Mouse (Mus musculus) limb, embryonic 10.5 days (tissue): Measurements from ENCODE around the gene AC109138.7. TPM values are rescaled to one million over a fixed set of nuclear protein-coding genes. Genes with fewer than 3 reads are reported as not detected.

ENCODE experiments used
- DNase-seq: peaks from one replicate; pipeline ENCODE4 v3.0.0-alpha.2; 2017; ENCODE audit warnings: low spot score
- H3K27ac ChIP-seq: fragments of 300-500 bp; sonication (generic); 2 replicates; pipeline ENCODE4 v1.5.1; 2016; ENCODE audit warnings: mild to moderate bottlenecking
- H3K27me3 ChIP-seq: fragments of 300-500 bp; sonication (generic); 2 replicates; pipeline ENCODE4 v1.6.1; 2016; ENCODE audit warnings: low read depth, mild to moderate bottlenecking; ENCODE audit not compliant: poor library complexity, severe bottlenecking
- H3K36me3 ChIP-seq: fragments of 300-500 bp; sonication (generic); 2 replicates; pipeline ENCODE4 v1.6.1; 2016; ENCODE audit warnings: mild to moderate bottlenecking, moderate library complexity
- H3K4me1 ChIP-seq: fragments of 300-500 bp; sonication (generic); 2 replicates; pipeline ENCODE4 v1.6.1; 2016
- H3K4me3 ChIP-seq: fragments of 300-500 bp; sonication (generic); 2 replicates; pipeline ENCODE4 v1.5.1; 2016; ENCODE audit warnings: mild to moderate bottlenecking, moderate library complexity
- H3K9me3 ChIP-seq: fragments of 300-500 bp; sonication (generic); replicated peaks from 2 replicates; pipeline ENCODE4 v1.6.1; 2016; ENCODE audit warnings: mild to moderate bottlenecking
- WGBS: fragments of 180-500 bp; shearing (Covaris S2); methylation state at CpG from one replicate; pipeline ENCODE4 v1.1.7; 2016; 5-methylcytosine and 5-hydroxymethylcytosine counted together
- polyA plus RNA-seq: library from polyadenylated mRNA; unstranded; fragments of >200 nt; fragmentation: Nextera tagmentation; extraction: Ambion mirVana; gene quantifications from 2 replicates; pipeline ENCODE4 v1.2.1, GENCODE M21; 2016

AC109138.7 gene
- polyA plus RNA-seq, 1 experiment from 2014 or later = not detected

DNA sequence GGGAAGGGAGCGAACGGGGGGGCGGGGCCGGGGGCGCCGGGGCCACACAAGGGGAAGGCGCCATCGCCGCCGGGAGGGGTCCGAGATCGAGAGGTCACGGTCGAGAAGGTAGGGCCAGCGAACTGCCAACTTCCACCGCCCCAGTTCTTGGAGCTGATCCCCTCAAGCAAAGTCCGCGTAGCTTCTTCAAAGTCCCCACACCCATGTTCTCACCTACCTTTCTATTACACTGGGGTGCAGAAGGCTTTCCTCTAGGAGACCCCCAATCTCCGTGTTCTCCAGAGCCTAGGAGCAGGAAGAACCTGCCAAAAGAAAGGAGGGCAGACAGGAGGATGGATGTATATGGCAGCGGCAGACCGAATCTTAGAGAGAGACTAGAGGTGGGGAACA is 1.3 kb downstream of the AC109138.7 start:
- Histone ChIP-seq H3K27ac (peak overlapping the region; percentile 97), H3K27me3 (peaks cover 45% of the 10 kb centered on the region), H3K4me1 (peaks cover 88% of the 10 kb centered on the region), H3K9me3 (no peaks in the 10 kb centered on the region), H3K36me3 (0 out of 2 replicates have a peak, but pooled peaks cover 3% of the 10 kb centered on the region), H3K4me3 (peak overlapping the region; percentile 83)
- WGBS = 2% methylated on average over 20 of the region's 21 CpGs
- DNase-seq = peak; percentile 60

DNA sequence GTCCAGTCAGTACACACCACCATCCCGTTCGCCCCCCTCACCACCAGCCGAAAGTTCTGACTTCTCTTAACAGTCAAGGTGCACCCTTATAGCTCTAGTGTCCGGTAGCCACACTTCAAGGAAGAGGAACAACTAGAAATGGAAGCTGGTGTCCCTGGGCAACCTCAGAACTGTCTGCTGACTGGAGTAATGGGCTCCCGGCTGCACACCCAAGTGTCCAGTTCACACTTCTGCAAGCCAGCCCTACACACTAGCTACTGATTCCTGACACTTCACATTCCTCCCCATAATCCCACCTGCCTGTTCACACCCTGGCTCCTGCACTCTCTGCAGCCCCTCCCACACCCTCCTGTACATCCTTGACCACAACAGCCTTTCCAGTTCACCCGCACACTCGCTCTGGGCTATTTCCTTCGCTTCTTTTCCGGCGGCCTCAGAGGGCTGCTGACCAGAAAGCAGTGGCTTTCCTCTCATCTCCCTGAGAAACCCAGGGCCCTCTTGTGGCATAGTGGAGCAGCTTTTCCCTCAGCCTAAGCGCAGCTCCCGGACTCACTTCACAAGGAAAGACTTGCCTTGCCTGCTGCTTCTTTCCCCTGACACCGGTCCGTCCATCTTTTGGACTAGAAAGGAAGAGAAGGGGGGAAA is 2.0 kb downstream of the AC109138.7 start:
- peak overlapping the region; percentile 83 for H3K4me3 ChIP-seq
- H3K36me3 ChIP-seq = peaks cover 9% of the 10 kb centered on the region; the same call in 1 of the 2 replicates
- peak overlapping the region; percentile 97 for H3K27ac ChIP-seq
- peak; percentile 61 for DNase-seq
- 16% methylated on average over 14 of the region's 14 CpGs for WGBS
- H3K9me3 ChIP-seq = no peaks in the 10 kb centered on the region
- peaks cover 51% of the 10 kb centered on the region for H3K27me3 ChIP-seq
- H3K4me1 ChIP-seq = peaks cover 95% of the 10 kb centered on the region

DNA sequence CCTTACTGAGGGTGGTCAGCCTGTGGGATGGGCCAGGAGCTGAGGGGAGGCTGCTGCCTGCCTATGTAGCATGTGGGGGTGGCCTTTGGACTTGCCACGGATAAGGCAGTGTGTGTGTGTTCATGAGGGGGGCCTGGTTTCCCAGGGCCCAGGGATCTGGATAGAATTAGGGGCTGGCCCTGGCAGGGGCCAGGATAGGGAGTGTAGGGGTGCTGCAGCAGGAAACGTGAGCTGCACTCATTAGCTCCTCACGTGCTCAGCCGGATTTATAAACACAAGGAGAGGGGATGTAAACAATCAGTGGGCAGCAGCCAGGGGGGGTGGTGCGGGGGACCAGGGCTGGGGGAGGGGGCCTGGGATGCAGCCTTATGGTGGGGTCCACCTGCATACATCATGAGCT is 3.0 kb downstream of the AC109138.7 start:
- peak overlapping the region; percentile 83 for H3K4me3 ChIP-seq
- 2% methylated on average over 5 of the region's 5 CpGs for WGBS
- peaks cover 95% of the 10 kb centered on the region for H3K4me1 ChIP-seq
- H3K27me3 ChIP-seq = peaks cover 51% of the 10 kb centered on the region
- H3K36me3 ChIP-seq = peaks cover 19% of the 10 kb centered on the region
- DNase-seq = peak; percentile 58
- peak overlapping the region; percentile 97 for H3K27ac ChIP-seq
- no peaks in the 10 kb centered on the region for H3K9me3 ChIP-seq

DNA sequence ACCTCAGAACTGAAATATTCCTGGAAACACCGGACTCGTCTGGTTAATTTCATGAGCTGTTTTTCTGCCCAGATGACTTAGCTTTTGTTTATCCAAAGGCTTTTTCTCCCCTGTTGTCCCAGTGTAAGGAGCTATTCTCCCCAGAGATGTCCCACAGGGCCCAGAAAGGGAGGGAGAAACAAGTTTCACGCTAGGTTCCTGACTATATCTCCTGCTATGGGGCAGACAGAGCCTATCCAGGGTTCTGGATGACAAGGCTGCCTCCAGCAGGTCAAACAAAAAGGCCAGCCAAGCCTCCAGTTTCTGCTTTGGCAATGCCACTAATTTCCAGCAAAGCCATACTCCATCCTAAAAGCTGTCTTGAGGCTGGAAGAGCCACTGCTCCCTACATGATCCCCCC is 3.7 kb downstream of the AC109138.7 start:
- H3K4me3 ChIP-seq = no peak overlapping the region
- H3K27ac ChIP-seq = peak overlapping the region; percentile 97; the same call in 1 of the 2 replicates
- H3K4me1 ChIP-seq = peaks cover 95% of the 10 kb centered on the region
- no peak for DNase-seq
- no peaks in the 10 kb centered on the region for H3K9me3 ChIP-seq
- peaks cover 26% of the 10 kb centered on the region for H3K36me3 ChIP-seq
- H3K27me3 ChIP-seq = peaks cover 51% of the 10 kb centered on the region
- WGBS = 54% methylated on average over 3 of the region's 3 CpGs

DNA sequence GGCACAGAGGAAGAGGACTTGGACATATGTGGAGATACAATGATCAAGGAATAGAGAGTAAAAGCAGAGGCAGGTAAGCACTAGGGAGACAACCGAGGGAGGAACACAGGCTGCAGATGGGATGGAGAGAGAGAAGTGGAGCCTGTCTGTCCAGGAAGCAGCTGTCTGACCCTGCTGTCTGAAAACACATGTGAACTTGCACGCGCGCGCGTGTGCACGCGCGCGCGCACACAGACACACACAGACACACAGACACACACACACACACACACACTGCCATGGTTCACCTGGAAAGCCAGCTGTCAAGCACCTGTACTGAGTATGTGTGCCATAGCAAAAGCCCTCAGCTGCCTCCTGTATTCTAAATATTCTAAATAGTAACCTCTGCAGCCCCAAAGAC is 4.1 kb downstream of the AC109138.7 start:
- WGBS = 84% methylated on average over 11 of the region's 11 CpGs
- no peak for DNase-seq
- Histone ChIP-seq H3K36me3 (peaks cover 29% of the 10 kb centered on the region), H3K4me3 (no peak overlapping the region), H3K4me1 (peaks cover 92% of the 10 kb centered on the region), H3K27ac (peak overlapping the region; percentile 97; the same call in 1 of the 2 replicates), H3K27me3 (peaks cover 47% of the 10 kb centered on the region), H3K9me3 (no peaks in the 10 kb centered on the region)

DNA sequence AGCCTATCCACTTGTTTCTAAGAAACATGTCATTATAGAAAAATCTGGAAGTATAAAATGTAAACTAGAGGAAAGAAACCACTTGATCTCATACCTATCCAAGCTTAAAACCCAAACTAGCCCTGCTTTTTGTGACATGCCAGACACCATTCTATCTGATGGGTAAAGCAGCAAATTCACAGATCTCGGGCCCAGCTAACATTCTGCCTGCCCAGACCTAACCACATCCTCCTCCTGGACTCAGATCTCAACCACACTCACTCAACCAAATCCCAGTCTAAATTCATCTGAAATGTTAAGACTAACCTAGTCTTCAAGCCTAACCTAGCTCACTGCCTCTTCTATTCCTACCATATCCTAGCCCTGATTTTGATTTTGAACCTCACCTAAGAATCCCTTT is 4.6 kb downstream of the AC109138.7 start:
- Histone ChIP-seq H3K9me3 (no peaks in the 10 kb centered on the region), H3K27ac (no peak overlapping the region), H3K36me3 (peaks cover 29% of the 10 kb centered on the region), H3K4me1 (peaks cover 87% of the 10 kb centered on the region), H3K27me3 (peaks cover 42% of the 10 kb centered on the region), H3K4me3 (no peak overlapping the region)
- DNase-seq = no peak
- WGBS = 75% methylated on average over 1 of the region's 1 CpGs

DNA sequence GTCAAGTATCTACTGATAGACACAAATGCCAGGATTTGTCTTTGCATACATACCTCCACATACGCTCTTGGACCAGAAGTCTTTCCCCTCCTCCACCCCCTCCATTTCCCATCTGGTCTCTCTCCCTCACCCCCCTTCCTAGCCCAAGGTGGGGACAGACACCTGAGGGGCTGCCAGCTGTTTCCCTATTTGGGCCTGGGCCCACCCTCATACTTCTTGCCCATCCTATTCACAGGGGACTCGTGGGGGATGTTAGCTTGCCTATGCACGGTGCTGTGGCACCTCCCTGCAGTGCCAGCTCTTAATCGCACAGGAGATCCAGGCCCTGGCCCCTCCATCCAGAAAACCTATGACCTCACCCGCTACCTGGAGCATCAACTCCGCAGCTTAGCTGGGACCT is 5.8 kb downstream of the AC109138.7 start:
- H3K27ac ChIP-seq = 0 out of 2 replicates have a peak overlapping the region, but pooled peaks have one; percentile 10

DNA sequence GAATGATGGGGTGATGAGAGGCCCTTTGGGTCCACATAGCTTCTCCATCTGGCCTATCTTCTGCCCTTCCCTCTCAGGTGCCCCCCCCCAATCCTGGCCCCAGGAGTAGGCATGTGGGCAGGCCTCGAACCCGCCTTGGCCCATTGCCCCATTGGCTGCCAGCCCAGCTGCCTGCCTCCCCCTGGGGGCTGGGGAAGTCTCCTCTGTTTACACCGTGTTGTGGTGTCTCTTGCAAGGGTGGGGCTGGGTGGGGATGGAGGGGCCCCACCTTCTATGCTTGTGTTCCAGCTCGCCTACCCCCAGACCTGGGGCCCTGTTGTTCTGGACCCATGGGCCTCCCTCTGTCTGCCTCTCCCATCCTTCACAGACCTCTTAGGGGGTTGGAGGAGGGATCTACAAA is 6.3 kb downstream of the AC109138.7 start:
- peaks cover 35% of the 10 kb centered on the region for H3K27me3 ChIP-seq
- peak overlapping the region; percentile 39; the same call in 1 of the 2 replicates for H3K27ac ChIP-seq
- H3K9me3 ChIP-seq = no peaks in the 10 kb centered on the region
- WGBS = 63% methylated on average over 4 of the region's 4 CpGs
- peaks cover 70% of the 10 kb centered on the region for H3K4me1 ChIP-seq
- peaks cover 29% of the 10 kb centered on the region for H3K36me3 ChIP-seq
- no peak overlapping the region for H3K4me3 ChIP-seq
- no peak for DNase-seq

More for the DNA sequence above, 5.8 kb downstream of the AC109138.7 start:
- no peak for DNase-seq
- no peaks in the 10 kb centered on the region for H3K9me3 ChIP-seq
- peaks cover 39% of the 10 kb centered on the region for H3K27me3 ChIP-seq
- no peak overlapping the region for H3K4me3 ChIP-seq
- H3K4me1 ChIP-seq = peaks cover 75% of the 10 kb centered on the region
- WGBS = 88% methylated on average over 6 of the region's 6 CpGs
- peaks cover 29% of the 10 kb centered on the region for H3K36me3 ChIP-seq

DNA sequence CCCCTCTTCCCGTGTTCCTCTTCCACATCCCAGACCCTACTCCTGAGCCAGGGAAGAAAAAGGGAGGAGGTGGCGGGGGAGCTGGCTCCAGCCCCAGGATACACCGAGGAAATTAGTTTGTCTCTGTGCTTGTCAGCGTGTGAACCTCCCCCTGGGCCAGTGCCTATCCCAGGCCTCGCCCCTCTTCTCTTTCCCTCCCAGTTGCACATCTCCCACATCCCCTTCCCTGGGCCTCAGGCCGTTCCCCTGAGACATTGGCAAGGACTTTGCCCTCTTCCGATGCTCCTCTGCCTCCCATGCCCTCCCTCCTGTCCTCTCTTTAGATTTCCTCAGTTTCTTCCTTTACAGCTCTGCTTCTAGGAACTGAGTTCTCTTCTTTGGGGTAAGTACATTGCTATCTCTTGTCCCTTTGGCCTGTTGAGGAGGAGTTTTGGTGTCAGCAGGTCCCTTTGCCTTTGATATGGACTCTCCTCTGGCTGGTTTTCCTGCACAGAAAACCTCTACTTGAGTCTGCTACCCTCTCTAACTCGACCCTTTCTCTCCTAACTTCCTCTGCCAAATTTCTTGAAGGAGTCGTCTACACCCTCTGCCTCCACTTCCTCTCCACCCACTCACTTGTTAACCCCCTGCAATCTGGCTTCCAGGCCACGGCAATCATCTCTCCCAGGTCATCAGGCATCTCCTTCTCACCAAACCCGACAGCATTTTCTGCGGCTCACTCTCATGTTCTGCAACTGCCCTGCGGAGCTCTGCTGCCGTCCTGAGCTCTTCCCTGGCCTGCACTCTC is 7.0 kb downstream of the AC109138.7 start:
- 32% methylated on average over 14 of the region's 14 CpGs for WGBS
- Histone ChIP-seq H3K36me3 (peaks cover 29% of the 10 kb centered on the region), H3K27ac (peak overlapping the region; percentile 39; the same call in 1 of the 2 replicates), H3K4me3 (no peak overlapping the region), H3K27me3 (peaks cover 29% of the 10 kb centered on the region), H3K4me1 (peaks cover 63% of the 10 kb centered on the region), H3K9me3 (no peaks in the 10 kb centered on the region)
- no peak for DNase-seq

DNA sequence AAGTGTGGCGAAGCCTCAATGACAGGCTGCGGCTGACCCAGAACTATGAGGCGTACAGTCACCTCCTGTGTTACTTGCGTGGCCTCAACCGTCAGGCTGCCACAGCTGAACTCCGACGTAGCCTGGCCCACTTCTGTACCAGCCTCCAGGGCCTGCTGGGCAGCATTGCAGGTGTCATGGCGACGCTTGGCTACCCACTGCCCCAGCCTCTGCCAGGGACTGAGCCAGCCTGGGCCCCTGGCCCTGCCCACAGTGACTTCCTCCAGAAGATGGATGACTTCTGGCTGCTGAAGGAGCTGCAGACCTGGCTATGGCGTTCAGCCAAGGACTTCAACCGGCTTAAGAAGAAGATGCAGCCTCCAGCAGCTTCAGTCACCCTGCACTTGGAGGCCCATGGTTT is 8.0 kb downstream of the AC109138.7 start:
- WGBS = 78% methylated on average over 11 of the region's 11 CpGs
- H3K4me1 ChIP-seq = peaks cover 53% of the 10 kb centered on the region
- no peak overlapping the region for H3K27ac ChIP-seq
- peaks cover 25% of the 10 kb centered on the region for H3K27me3 ChIP-seq
- DNase-seq = no peak
- H3K9me3 ChIP-seq = no peaks in the 10 kb centered on the region
- no peak overlapping the region for H3K4me3 ChIP-seq
- peaks cover 29% of the 10 kb centered on the region for H3K36me3 ChIP-seq

DNA sequence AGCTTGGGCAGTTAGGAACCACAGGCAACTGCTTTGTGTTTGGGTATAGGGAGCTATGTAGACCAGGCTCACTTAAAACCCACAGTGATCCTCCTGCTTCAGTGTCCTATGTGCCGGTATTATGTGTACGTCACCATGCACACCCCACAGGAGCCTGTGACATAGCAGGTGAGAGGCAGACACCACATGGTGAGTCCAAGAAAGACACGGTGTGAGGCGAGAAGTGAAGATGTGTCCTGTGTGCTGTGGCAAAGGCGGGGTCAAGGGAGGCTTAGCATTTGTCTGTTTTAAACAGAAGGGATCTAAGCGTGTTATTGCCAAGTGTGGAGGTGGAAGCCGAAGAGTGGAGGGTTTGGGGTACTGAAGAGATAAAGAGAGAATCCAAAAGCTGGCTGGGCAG is 12.6 kb downstream of the AC109138.7 start:
- no peak overlapping the region for H3K27ac ChIP-seq
- H3K36me3 ChIP-seq = peaks cover 14% of the 10 kb centered on the region
- H3K27me3 ChIP-seq = peaks cover 42% of the 10 kb centered on the region
- H3K9me3 ChIP-seq = no peaks in the 10 kb centered on the region
- peaks cover 42% of the 10 kb centered on the region for H3K4me1 ChIP-seq
- no peak for DNase-seq
- 89% methylated on average over 7 of the region's 7 CpGs for WGBS
- H3K4me3 ChIP-seq = no peak overlapping the region

DNA sequence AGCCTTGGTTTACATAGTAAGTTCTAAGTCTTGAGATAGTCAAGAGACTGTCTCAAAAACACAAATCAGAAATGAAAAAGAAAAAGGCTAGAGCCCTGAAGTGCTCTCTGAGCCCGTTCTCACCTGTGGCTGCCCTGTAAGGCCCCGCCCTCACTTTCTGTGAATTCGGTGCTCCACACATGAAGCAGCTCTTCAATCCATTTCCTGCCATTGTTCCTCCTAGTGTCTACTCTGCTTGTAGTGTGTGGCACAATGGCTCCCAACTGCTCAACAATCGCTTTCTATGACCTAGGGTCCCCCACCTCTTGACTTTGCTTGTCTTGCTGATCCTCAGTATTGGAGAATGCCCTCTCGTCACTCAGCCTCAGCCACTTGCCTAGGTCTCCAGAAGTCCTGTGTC is 13.3 kb downstream of the AC109138.7 start:
- Histone ChIP-seq H3K36me3 (peaks cover 7% of the 10 kb centered on the region), H3K4me3 (no peak overlapping the region), H3K27me3 (peaks cover 35% of the 10 kb centered on the region), H3K9me3 (no peaks in the 10 kb centered on the region), H3K27ac (no peak overlapping the region), H3K4me1 (peaks cover 42% of the 10 kb centered on the region)
- DNase-seq = no peak
- 75% methylated on average over 5 of the region's 5 CpGs for WGBS
